Mouse (Mus musculus): ENCODE measurements around the gene Cfap57.

DNA sequence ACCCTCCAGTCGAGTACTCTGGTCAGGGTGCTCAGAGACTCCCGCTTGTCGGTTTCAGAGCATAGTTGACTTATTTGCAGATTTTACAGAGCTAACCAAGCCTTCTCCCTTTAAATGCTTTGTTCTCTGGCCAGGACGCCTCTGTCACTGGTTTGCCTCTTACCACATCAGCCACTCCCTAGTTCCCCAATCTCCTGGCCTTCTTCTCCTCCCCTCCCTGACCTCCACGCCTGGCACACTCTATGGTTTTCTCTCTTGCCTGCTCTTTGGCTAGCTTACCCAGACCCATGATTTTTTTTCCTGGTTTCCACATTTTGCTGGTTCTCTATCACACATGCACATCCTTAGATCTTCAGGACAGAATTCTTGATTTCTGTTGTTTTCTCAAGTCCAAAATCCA, 102.4 kb downstream of the Cfap57 start:
- TF ChIP-seq CTCF (IDR thresholded peaks at IDR 0.05; ENCODE audit: control insufficient read depth, insufficient read depth, insufficient read length) (no peak), MAX (IDR thresholded peaks at IDR 0.05) (no peak)
